Mouse (Mus musculus): ENCODE data around the gene Glo1.

Gene Glo1

GRCm38 (mm10) chr17:30536651-30537050, 90.0 kb downstream of the Glo1 start:
- DNase-seq (ENCODE audit: low spot score in 2 of 2), result no peak

All from natural killer cell, adult 2 months (primary cell).